In genomic region chr8:82773332-82774092, GRCm38 (mm10) we compare ENCODE assay signal across 8 mouse cellular contexts. TPM values are rescaled to one million over a fixed set of nuclear protein-coding genes. Genes with fewer than 3 reads are reported as not detected.
DNase-seq lines count a peak whose midpoint lies in the region; ATAC-seq and TF ChIP-seq lines count a peak whose summit lies in the region.

No protein-coding gene starts in this region.

- 5% methylated on average over 35 of the region's 35 CpGs for WGBS in kidney, embryonic 15.5 days
- WGBS in forebrain, embryonic 13.5 days: 6% methylated on average over 32 of the region's 35 CpGs
- WGBS in limb, embryonic 14.5 days: 4% methylated on average over 35 of the region's 35 CpGs

- H3K4me3 ChIP-seq in kidney, embryonic 15.5 days (replicated peaks): peak overlapping the region; percentile 87
- H3K4me3 ChIP-seq in forebrain, embryonic 13.5 days: peak overlapping the region; percentile 95
- peak overlapping the region; percentile 94 for H3K4me3 ChIP-seq in limb, embryonic 14.5 days (replicated peaks; ENCODE audit: low read length)

- H3K9me3 ChIP-seq in kidney, embryonic 15.5 days (replicated peaks): no peaks in the 10 kb centered on the region
- no peaks in the 10 kb centered on the region for H3K9me3 ChIP-seq in forebrain, embryonic 13.5 days (replicated peaks)
- no peaks in the 10 kb centered on the region for H3K9me3 ChIP-seq in limb, embryonic 14.5 days (ENCODE audit: control insufficient read depth, low read length)

- H3K4me1 ChIP-seq in kidney, embryonic 15.5 days: peaks cover 18% of the 10 kb centered on the region
- H3K4me1 ChIP-seq in forebrain, embryonic 13.5 days: peaks cover 23% of the 10 kb centered on the region
- H3K4me1 ChIP-seq in limb, embryonic 14.5 days (ENCODE audit: control insufficient read depth, insufficient read depth, low read length): peaks cover 12% of the 10 kb centered on the region

- ATAC-seq in kidney, embryonic 15.5 days (replicated peaks; ENCODE audit: low FRiP score): no peak
- ATAC-seq in forebrain, embryonic 13.5 days: no peak; the same call in 1 of the 2 replicates
- peak; percentile 70 for ATAC-seq in limb, embryonic 14.5 days (ENCODE audit: low FRiP score, low read depth)
- ATAC-seq in monocyte, adult 5-6 weeks (replicated peaks; ENCODE audit: insufficient number of reproducible peaks, low FRiP score, low TSS enrichment, poor library complexity, severe bottlenecking): peak; percentile 22; the same call in 1 of the 2 replicates

- H3K27me3 ChIP-seq in kidney, embryonic 15.5 days: no peaks in the 10 kb centered on the region
- H3K27me3 ChIP-seq in forebrain, embryonic 13.5 days: no peaks in the 10 kb centered on the region
- H3K27me3 ChIP-seq in limb, embryonic 14.5 days (ENCODE audit: control insufficient read depth, insufficient read depth, low read length): no peaks in the 10 kb centered on the region

- no peak for TF ChIP-seq POLR2A in limb, embryonic 14.5 days (IDR thresholded peaks at IDR 0.05; ENCODE audit: borderline replicate concordance, extremely low read depth, insufficient read depth, insufficient read length)

- H3K4me2 ChIP-seq in kidney, embryonic 15.5 days: peak overlapping the region; percentile 74
- peak overlapping the region; percentile 93 for H3K4me2 ChIP-seq in forebrain, embryonic 13.5 days
- peak overlapping the region; percentile 59 for H3K4me2 ChIP-seq in limb, embryonic 14.5 days (replicated peaks; ENCODE audit: low read depth, low read length, severe bottlenecking)

- H3K27ac ChIP-seq in kidney, embryonic 15.5 days: peak overlapping the region; percentile 86
- H3K27ac ChIP-seq in forebrain, embryonic 13.5 days: peak overlapping the region; percentile 51; the same call in 1 of the 2 replicates
- peak overlapping the region; percentile 77 for H3K27ac ChIP-seq in limb, embryonic 14.5 days (replicated peaks; ENCODE audit: low read depth, low read length)

- peaks cover 37% of the 10 kb centered on the region for H3K36me3 ChIP-seq in kidney, embryonic 15.5 days
- peaks cover 34% of the 10 kb centered on the region for H3K36me3 ChIP-seq in forebrain, embryonic 13.5 days (ENCODE audit: poor library complexity, severe bottlenecking)
- H3K36me3 ChIP-seq in limb, embryonic 14.5 days (ENCODE audit: control insufficient read depth, insufficient read depth, low read length): peaks cover 37% of the 10 kb centered on the region

- peak overlapping the region; percentile 91 for H3K9ac ChIP-seq in kidney, embryonic 15.5 days
- H3K9ac ChIP-seq in forebrain, embryonic 13.5 days: peak overlapping the region; percentile 89
- H3K9ac ChIP-seq in limb, embryonic 14.5 days (ENCODE audit: low read depth, low read length, severe bottlenecking): peak overlapping the region; percentile 91

- DNase-seq in kidney, adult 9 months: no peak
- peak; percentile 13 for DNase-seq in MEL-GATA-1-ER (ENCODE audit: extremely low read depth, low read depth)
- DNase-seq in limb, embryonic 14.5 days (ENCODE audit: low spot score): no peak
- no peak for DNase-seq in adrenal gland, adult 8-10 months
- no peak for DNase-seq in kidney, postnatal 4 days

RNA-seq across cellular contexts. Expression of gene Zfp330, which starts 0.4 kb away (rescaled TPM):
- polyA plus RNA-seq in kidney, embryonic 15.5 days (2015; fragmentation: Nextera tagmentation; extraction: Ambion mirVana): 71.3 and 75.3 TPM in 2 replicates
- 74.8 and 82.7 TPM in 2 replicates for polyA plus RNA-seq in forebrain, embryonic 13.5 days (2015; fragmentation: Nextera tagmentation; extraction: Ambion mirVana)
- polyA plus RNA-seq in limb, embryonic 14.5 days (2012; rRNA removed): 54.6 and 70.8 TPM in 2 replicates
- 68.9 and 69.1 TPM in 2 replicates for polyA plus RNA-seq in limb, embryonic 14.5 days (2014; fragmentation: Nextera tagmentation; extraction: Ambion mirVana)
- total RNA-seq in monocyte, adult 5-6 weeks (2017): 98.5 to 130 TPM (median 126 TPM) in 3 replicates
- 10 to 100 TPM; 36.3 to 54.8 (median 45.7) TPM for total RNA-seq in adrenal gland, adult 8-10 months (2022)

Comparison
In these comparisons a context has a peak if more than half of its experiments do, and no peak if none do; other contexts are left out.
1. ATAC-seq: peak in limb, embryonic 14.5 days (single experiment) and monocyte, adult 5-6 weeks (single experiment); none in kidney, embryonic 15.5 days (single experiment) and forebrain, embryonic 13.5 days (single experiment).
2. Peak in every context shown above with its lines, with median percentiles within 50 percentile points of each other: H3K27ac ChIP-seq, H3K4me2 ChIP-seq, H3K4me3 ChIP-seq and H3K9ac ChIP-seq.